Mouse (Mus musculus) retina, postnatal 7 days (tissue): ENCODE measurements around the gene Gm8281.
"Not testable (repeated sequence)": the region's sequence is repeated elsewhere in the genome, so short reads cannot be mapped to it uniquely, and the experiment has no call there.

Experiments used
- DNase-seq: peaks from one replicate; pipeline ENCODE4 v3.0.0-alpha.2; 2012; ENCODE audit warnings: low read depth, low spot score

Gm8281 gene

DNA sequence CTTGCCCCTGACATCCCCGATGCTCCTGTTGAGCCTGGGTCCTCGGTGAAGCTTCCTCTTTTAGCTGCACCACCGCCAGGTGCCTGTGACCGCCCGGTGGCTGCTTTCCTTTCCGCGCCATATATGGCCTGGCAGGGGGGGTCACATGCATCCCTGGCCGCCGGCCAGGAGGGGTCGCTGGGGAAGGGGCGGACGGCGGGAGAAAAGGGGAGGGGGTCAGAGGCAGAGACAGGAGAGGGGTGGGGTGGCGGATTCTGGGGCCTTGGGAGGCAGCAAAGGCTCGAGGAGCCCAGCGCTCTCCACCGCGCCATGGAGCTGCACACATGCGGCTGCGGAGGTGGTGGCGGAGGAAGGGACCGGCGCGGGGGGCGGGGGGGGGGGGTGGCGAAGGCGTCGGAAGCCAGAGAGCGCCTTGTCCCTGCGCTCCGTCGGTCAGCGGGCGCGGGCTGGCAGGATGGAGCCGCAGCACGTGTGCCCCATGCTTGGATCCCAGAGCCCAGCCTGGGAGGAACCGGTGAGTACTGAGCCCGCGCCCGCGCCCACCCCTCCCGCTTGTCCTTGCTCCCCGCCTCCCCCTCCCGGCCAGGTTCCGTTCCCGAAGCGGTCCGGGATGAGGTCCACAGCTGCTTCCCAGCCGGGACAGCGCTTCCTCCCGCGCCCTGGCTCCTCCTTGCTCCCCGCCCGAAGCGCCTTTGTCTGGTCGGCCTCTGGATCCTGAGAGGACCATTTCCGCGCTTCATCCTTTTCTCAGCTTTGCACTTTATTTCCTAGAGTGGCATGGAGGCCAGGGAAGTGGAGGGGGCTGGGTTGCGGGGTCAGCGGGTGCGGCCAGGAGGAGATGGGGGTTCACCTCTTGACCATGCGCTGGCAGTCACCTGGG, at the start of gene Gm8281:
TSS of gene Gm8281 (plus strand) at position 430 of the 880 bp plus-strand sequence.
- peak; percentile 4 for DNase-seq

DNA sequence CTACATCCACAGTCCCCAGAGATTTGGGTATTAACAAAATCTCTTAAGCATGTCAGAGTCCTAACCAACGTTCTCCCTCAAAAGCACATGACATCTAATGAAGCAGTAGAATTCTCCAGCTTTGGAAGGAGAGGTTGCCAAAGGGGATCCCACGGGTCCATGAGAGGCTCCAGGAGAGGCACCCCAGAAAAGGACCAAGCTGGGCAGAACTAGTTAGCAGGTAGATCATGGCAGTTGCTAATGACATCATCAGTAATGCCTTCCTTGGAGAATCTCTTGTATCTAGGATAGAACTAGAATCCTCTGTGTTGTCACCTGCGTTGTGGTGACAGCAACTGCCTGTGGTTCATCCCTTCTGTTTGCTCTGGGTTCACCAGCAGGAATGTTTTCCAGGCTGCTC, 20.5 kb upstream of the Gm8281 start, which contains the start of gene 4930555G01Rik:
TSS of gene 4930555G01Rik (plus strand) at position 301 of the 400 bp plus-strand sequence.
- DNase-seq: not testable (repeated sequence)

DNA sequence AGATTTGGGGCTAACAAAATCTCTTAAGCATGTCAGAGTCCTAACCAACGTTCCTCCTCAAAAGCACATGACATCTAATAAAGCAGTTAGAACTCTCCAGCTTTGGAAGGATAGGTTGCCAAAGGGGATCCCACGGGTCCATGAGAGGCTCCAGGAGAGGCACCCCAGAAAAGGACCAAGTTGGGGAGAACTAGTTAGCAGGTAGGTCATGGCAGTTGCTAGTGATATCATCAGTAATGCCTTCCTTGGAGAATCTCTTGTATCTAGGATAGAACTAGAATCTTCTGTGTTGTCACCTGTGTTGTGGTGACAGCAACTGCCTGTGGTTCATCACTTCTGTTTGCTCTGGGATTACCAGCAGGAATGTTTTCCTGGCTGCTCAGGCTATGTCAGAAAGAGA, 60.4 kb downstream of the Gm8281 start, which contains the start of gene Gm8279:
TSS of gene Gm8279 (plus strand) at position 301 of the 400 bp plus-strand sequence.
- not testable (repeated sequence) for DNase-seq
